Mouse (Mus musculus): Measurements from ENCODE around the gene Slc38a2. TPM values are rescaled to one million over a fixed set of nuclear protein-coding genes. Genes with fewer than 3 reads are reported as not detected.

The Slc38a2 gene
- polyA plus RNA-seq, 1 experiment from 2014 or later = 27.9 TPM

GRCm38 (mm10) chr15:96694988-96695387 is 4.5 kb downstream of the Slc38a2 start:
- H3K36me3 ChIP-seq (ENCODE audit: control insufficient read depth, insufficient read depth) = peaks cover 56% of the 10 kb centered on the region
- WGBS = 89% methylated on average over 7 of the region's 7 CpGs
- H3K9me3 ChIP-seq (ENCODE audit: control insufficient read depth) = no peaks in the 10 kb centered on the region
- TF ChIP-seq CTCF (IDR thresholded peaks at IDR 0.05; ENCODE audit: low read depth) = no peak
- ATAC-seq = no peak
- peak overlapping the region; percentile 15; the same call in 1 of the 2 replicates for H3K27ac ChIP-seq (ENCODE audit: low read depth, low read length)
- H3K27me3 ChIP-seq (replicated peaks; ENCODE audit: control insufficient read depth, insufficient read depth, low read length) = no peaks in the 10 kb centered on the region
- no peak overlapping the region for H3K9ac ChIP-seq (ENCODE audit: low read depth, low read length)
- H3K4me3 ChIP-seq (ENCODE audit: low read depth, low read length) = no peak overlapping the region
- H3K4me1 ChIP-seq (replicated peaks; ENCODE audit: control insufficient read depth, insufficient read depth, low read length) = peaks cover 12% of the 10 kb centered on the region; the same call in 1 of the 2 replicates
- H3K4me2 ChIP-seq (replicated peaks; ENCODE audit: low read depth) = peak overlapping the region; percentile 73

- Histone ChIP-seq H3K36me3 (ENCODE audit: control insufficient read depth, insufficient read depth) (peaks cover 67% of the 10 kb centered on the region), H3K4me3 (ENCODE audit: low read depth, low read length) (no peak overlapping the region), H3K9me3 (ENCODE audit: control insufficient read depth) (no peaks in the 10 kb centered on the region), H3K27ac (ENCODE audit: low read depth, low read length) (no peak overlapping the region; the same call in 1 of the 2 replicates), H3K9ac (ENCODE audit: low read depth, low read length) (no peak overlapping the region), H3K4me2 (replicated peaks; ENCODE audit: low read depth) (no peak overlapping the region), H3K4me1 (replicated peaks; ENCODE audit: control insufficient read depth, insufficient read depth, low read length) (peaks cover 12% of the 10 kb centered on the region; the same call in 1 of the 2 replicates), H3K27me3 (replicated peaks; ENCODE audit: control insufficient read depth, insufficient read depth, low read length) (no peaks in the 10 kb centered on the region)
- ATAC-seq = no peak
- 79% methylated on average over 14 of the region's 14 CpGs for WGBS
- no peak for TF ChIP-seq CTCF (IDR thresholded peaks at IDR 0.05; ENCODE audit: low read depth)
These were observed 5.8 kb downstream of the Slc38a2 start for GRCm38 (mm10) chr15:96693688-96694087.

GRCm38 (mm10) chr15:96692401-96692800 is 7.1 kb downstream of the Slc38a2 start:
- 92% methylated on average over 11 of the region's 11 CpGs for WGBS
- no peak for TF ChIP-seq CTCF (IDR thresholded peaks at IDR 0.05; ENCODE audit: low read depth)
- no peak for ATAC-seq
- H3K4me2 ChIP-seq (replicated peaks; ENCODE audit: low read depth) = no peak overlapping the region
- no peak overlapping the region; the same call in 1 of the 2 replicates for H3K27ac ChIP-seq (ENCODE audit: low read depth, low read length)
- no peaks in the 10 kb centered on the region for H3K27me3 ChIP-seq (replicated peaks; ENCODE audit: control insufficient read depth, insufficient read depth, low read length)
- no peaks in the 10 kb centered on the region for H3K9me3 ChIP-seq (ENCODE audit: control insufficient read depth)
- no peak overlapping the region for H3K9ac ChIP-seq (ENCODE audit: low read depth, low read length)
- peaks cover 10% of the 10 kb centered on the region; the same call in 1 of the 2 replicates for H3K4me1 ChIP-seq (replicated peaks; ENCODE audit: control insufficient read depth, insufficient read depth, low read length)
- H3K36me3 ChIP-seq (ENCODE audit: control insufficient read depth, insufficient read depth) = peaks cover 76% of the 10 kb centered on the region
- no peak overlapping the region for H3K4me3 ChIP-seq (ENCODE audit: low read depth, low read length)

GRCm38 (mm10) chr15:96691381-96691780 is 8.1 kb downstream of the Slc38a2 start:
- no peak overlapping the region for H3K4me3 ChIP-seq (ENCODE audit: low read depth, low read length)
- H3K9me3 ChIP-seq (ENCODE audit: control insufficient read depth) = no peaks in the 10 kb centered on the region
- ATAC-seq = no peak
- H3K27me3 ChIP-seq (replicated peaks; ENCODE audit: control insufficient read depth, insufficient read depth, low read length) = no peaks in the 10 kb centered on the region
- H3K27ac ChIP-seq (ENCODE audit: low read depth, low read length) = no peak overlapping the region
- 89% methylated on average over 15 of the region's 15 CpGs for WGBS
- no peak overlapping the region for H3K9ac ChIP-seq (ENCODE audit: low read depth, low read length)
- 0 out of 2 replicates have a peak, but pooled peaks cover 3% of the 10 kb centered on the region for H3K4me1 ChIP-seq (replicated peaks; ENCODE audit: control insufficient read depth, insufficient read depth, low read length)
- H3K4me2 ChIP-seq (replicated peaks; ENCODE audit: low read depth) = no peak overlapping the region
- peaks cover 76% of the 10 kb centered on the region for H3K36me3 ChIP-seq (ENCODE audit: control insufficient read depth, insufficient read depth)
- TF ChIP-seq CTCF (IDR thresholded peaks at IDR 0.05; ENCODE audit: low read depth) = no peak

GRCm38 (mm10) chr15:96690829-96691228 is 8.7 kb downstream of the Slc38a2 start:
- Histone ChIP-seq H3K9ac (ENCODE audit: low read depth, low read length) (no peak overlapping the region), H3K9me3 (ENCODE audit: control insufficient read depth) (no peaks in the 10 kb centered on the region), H3K4me2 (replicated peaks; ENCODE audit: low read depth) (no peak overlapping the region), H3K36me3 (ENCODE audit: control insufficient read depth, insufficient read depth) (peaks cover 76% of the 10 kb centered on the region), H3K4me3 (ENCODE audit: low read depth, low read length) (no peak overlapping the region), H3K27ac (ENCODE audit: low read depth, low read length) (peak overlapping the region; percentile 15; the same call in 1 of the 2 replicates), H3K27me3 (replicated peaks; ENCODE audit: control insufficient read depth, insufficient read depth, low read length) (no peaks in the 10 kb centered on the region), H3K4me1 (replicated peaks; ENCODE audit: control insufficient read depth, insufficient read depth, low read length) (0 out of 2 replicates have a peak, but pooled peaks cover 3% of the 10 kb centered on the region)
- TF ChIP-seq CTCF (IDR thresholded peaks at IDR 0.05; ENCODE audit: low read depth) = no peak
- no peak for ATAC-seq
- WGBS = 86% methylated on average over 13 of the region's 13 CpGs

- no peak for ATAC-seq
- WGBS = 89% methylated on average over 9 of the region's 9 CpGs
- H3K36me3 ChIP-seq (ENCODE audit: control insufficient read depth, insufficient read depth) = peaks cover 69% of the 10 kb centered on the region
These were observed 9.6 kb downstream of the Slc38a2 start for GRCm38 (mm10) chr15:96689919-96690318.

More at GRCm38 (mm10) chr15:96689919-96690318, 9.6 kb downstream of the Slc38a2 start:
- no peak overlapping the region for H3K9ac ChIP-seq (ENCODE audit: low read depth, low read length)
- H3K27ac ChIP-seq (ENCODE audit: low read depth, low read length) = no peak overlapping the region
- no peak overlapping the region for H3K4me2 ChIP-seq (replicated peaks; ENCODE audit: low read depth)
- H3K4me1 ChIP-seq (replicated peaks; ENCODE audit: control insufficient read depth, insufficient read depth, low read length) = no peaks in the 10 kb centered on the region
- no peak overlapping the region for H3K4me3 ChIP-seq (ENCODE audit: low read depth, low read length)
- H3K9me3 ChIP-seq (ENCODE audit: control insufficient read depth) = no peaks in the 10 kb centered on the region
- H3K27me3 ChIP-seq (replicated peaks; ENCODE audit: control insufficient read depth, insufficient read depth, low read length) = no peaks in the 10 kb centered on the region
- no peak for TF ChIP-seq CTCF (IDR thresholded peaks at IDR 0.05; ENCODE audit: low read depth)

All from intestine, postnatal 0 days (tissue).